Mouse (Mus musculus): ENCODE results near the gene Gm20390.
A peak's percentile ranks its signal among the peaks of the same experiment; 100 is the strongest.

DNA sequence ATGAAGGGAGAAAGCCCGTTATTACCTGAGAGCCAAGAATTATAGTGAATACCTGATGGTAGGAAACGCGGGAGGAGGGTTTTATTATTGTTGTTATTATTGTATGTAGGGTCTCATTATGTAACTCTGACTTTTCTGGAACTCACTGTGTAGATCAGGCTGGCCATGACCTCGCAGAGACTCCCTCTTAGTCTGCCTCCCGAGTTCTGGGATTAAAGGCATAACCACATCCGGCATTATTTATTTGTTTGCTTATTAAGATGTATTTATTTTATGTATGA, 695 bp upstream of the Gm20390 start:
- no peak for TF ChIP-seq CTCF (IDR thresholded peaks at IDR 0.05; ENCODE audit: borderline replicate concordance, insufficient read depth, low read length)
- TF ChIP-seq POLR2A (IDR thresholded peaks at IDR 0.05; ENCODE audit: low read depth, low read length), result 0 out of 2 replicates have a peak, but pooled peaks have one; percentile 5
